Comparison of ENCODE assay signal across 10 mouse cellular contexts in genomic region chr7:15949216-15949790, GRCm38 (mm10). TPM values are rescaled to one million over a fixed set of nuclear protein-coding genes. Genes with fewer than 3 reads are reported as not detected.
A peak's percentile ranks its signal among the peaks of the same experiment; 100 is the strongest.
DNase-seq lines count a peak whose midpoint lies in the region; ATAC-seq and TF ChIP-seq lines count a peak whose summit lies in the region.
"Had no signal": no experiment of that assay in that cellular context is flagged by ENCODE, and none has a peak within 500 bp of the region (broad histone marks: within the 10 kb centered on the region; RNA-seq: fewer than 3 reads in every experiment).

No protein-coding gene starts in this region.

- TF ChIP-seq CTCF in lung, postnatal 0 days (IDR thresholded peaks at IDR 0.05) = no peak
- TF ChIP-seq CTCF in lung, adult 2 months (IDR thresholded peaks at IDR 0.05; ENCODE audit: insufficient read depth, low read length) = no peak
- no peak for TF ChIP-seq CTCF in heart, postnatal 0 days (IDR thresholded peaks at IDR 0.05; ENCODE audit: low read depth)

- H3K9me3 ChIP-seq in heart, embryonic 11.5 days (replicated peaks; ENCODE audit: control insufficient read depth, low read length) = 0 out of 2 replicates have a peak, but pooled peaks cover 5% of the 10 kb centered on the region
- no peaks in the 10 kb centered on the region for H3K9me3 ChIP-seq in lung, postnatal 0 days (ENCODE audit: low read length)
- H3K9me3 ChIP-seq in heart, postnatal 0 days (replicated peaks; ENCODE audit: control insufficient read depth, low read length) = no peaks in the 10 kb centered on the region
- peaks cover 6% of the 10 kb centered on the region; the same call in 1 of the 2 replicates for H3K9me3 ChIP-seq in stomach, embryonic 14.5 days (ENCODE audit: control insufficient read depth, low read depth, low read length)
- H3K9me3 ChIP-seq: embryonic facial prominence, embryonic 12.5 days had no signal

- 66% methylated on average over 7 of the region's 7 CpGs for WGBS in heart, embryonic 11.5 days (ENCODE audit: insufficient replicate concordance)
- 69% methylated on average over 7 of the region's 7 CpGs for WGBS in lung, postnatal 0 days
- 61% methylated on average over 7 of the region's 7 CpGs for WGBS in lung, adult 2 months
- 67% methylated on average over 7 of the region's 7 CpGs for WGBS in heart, postnatal 0 days
- 87% methylated on average over 7 of the region's 7 CpGs for WGBS in stomach, embryonic 14.5 days

- H3K4me3 ChIP-seq in heart, embryonic 11.5 days (ENCODE audit: low read depth, low read length) = no peak overlapping the region
- H3K4me3 ChIP-seq in lung, postnatal 0 days (ENCODE audit: low read depth, low read length) = no peak overlapping the region
- H3K4me3 ChIP-seq in lung, adult 2 months (replicated peaks; ENCODE audit: extremely low read depth, low read depth, low read length) = no peak overlapping the region
- H3K4me3 ChIP-seq in heart, postnatal 0 days (ENCODE audit: low read depth, low read length) = no peak overlapping the region
- no peak overlapping the region for H3K4me3 ChIP-seq in stomach, embryonic 14.5 days (ENCODE audit: low read depth, low read length)

- peak overlapping the region; percentile 22; the same call in 1 of the 2 replicates for H3K27ac ChIP-seq in heart, embryonic 11.5 days (ENCODE audit: low read depth, low read length)
- peak overlapping the region; percentile 74 for H3K27ac ChIP-seq in lung, postnatal 0 days (ENCODE audit: low read length)
- H3K27ac ChIP-seq in heart, postnatal 0 days (ENCODE audit: low read depth) = peak overlapping the region; percentile 72
- peak overlapping the region; percentile 30; the same call in 1 of the 2 replicates for H3K27ac ChIP-seq in stomach, embryonic 14.5 days (ENCODE audit: low read length)
- H3K27ac ChIP-seq: embryonic facial prominence, embryonic 12.5 days; limb, embryonic 13.5 days had no signal

- no peaks in the 10 kb centered on the region; the same call in 1 of the 2 replicates for H3K36me3 ChIP-seq in heart, embryonic 11.5 days (ENCODE audit: control insufficient read depth, insufficient read depth, low read length)
- peaks cover 38% of the 10 kb centered on the region for H3K36me3 ChIP-seq in lung, postnatal 0 days (ENCODE audit: insufficient read depth, low read length)
- peaks cover 46% of the 10 kb centered on the region for H3K36me3 ChIP-seq in heart, postnatal 0 days (replicated peaks; ENCODE audit: control insufficient read depth, insufficient read depth, low read length)
- peaks cover 12% of the 10 kb centered on the region for H3K36me3 ChIP-seq in stomach, embryonic 14.5 days (ENCODE audit: control insufficient read depth, insufficient read depth, low read length)

- no peak for TF ChIP-seq EP300 in lung, postnatal 0 days (IDR thresholded peaks at IDR 0.05)
- no peak for TF ChIP-seq EP300 in heart, postnatal 0 days (IDR thresholded peaks at IDR 0.05; ENCODE audit: low read depth)

- no peaks in the 10 kb centered on the region for H3K27me3 ChIP-seq in heart, embryonic 11.5 days (ENCODE audit: control insufficient read depth, insufficient read depth, low read length)
- no peaks in the 10 kb centered on the region for H3K27me3 ChIP-seq in lung, postnatal 0 days (replicated peaks; ENCODE audit: insufficient read depth, low read length)
- no peaks in the 10 kb centered on the region for H3K27me3 ChIP-seq in heart, postnatal 0 days (ENCODE audit: control insufficient read depth, insufficient read depth, low read length)
- H3K27me3 ChIP-seq in stomach, embryonic 14.5 days (ENCODE audit: control insufficient read depth, insufficient read depth, low read length) = no peaks in the 10 kb centered on the region
- H3K27me3 ChIP-seq: embryonic facial prominence, embryonic 12.5 days had no signal

- no peak for DNase-seq in heart, adult 8-10 months (ENCODE audit: low spot score)
- DNase-seq in lung, postnatal 0 days (ENCODE audit: low spot score) = no peak
- DNase-seq in lung, adult 2 months = no peak
- DNase-seq in heart, postnatal 0 days (ENCODE audit: low spot score) = no peak
- DNase-seq in right cerebral cortex, postnatal 4 days = no peak
- no peak for DNase-seq in ovary, postnatal 10 days (ENCODE audit: low spot score)

- peaks cover 14% of the 10 kb centered on the region for H3K4me1 ChIP-seq in heart, embryonic 11.5 days (ENCODE audit: control insufficient read depth, insufficient read depth, low read length)
- H3K4me1 ChIP-seq in lung, postnatal 0 days (ENCODE audit: insufficient read depth, low read depth, low read length) = peaks cover 21% of the 10 kb centered on the region; the same call in 1 of the 2 replicates
- peaks cover 7% of the 10 kb centered on the region for H3K4me1 ChIP-seq in lung, adult 2 months (ENCODE audit: control insufficient read depth, insufficient read depth, low read length)
- H3K4me1 ChIP-seq in heart, postnatal 0 days (ENCODE audit: control insufficient read depth, insufficient read depth) = peaks cover 12% of the 10 kb centered on the region
- H3K4me1 ChIP-seq in stomach, embryonic 14.5 days (ENCODE audit: control insufficient read depth, insufficient read depth, low read length) = peaks cover 16% of the 10 kb centered on the region

- H3K4me2 ChIP-seq in heart, embryonic 11.5 days = peak overlapping the region; percentile 59
- H3K4me2 ChIP-seq in lung, postnatal 0 days (replicated peaks; ENCODE audit: low read depth, low read length) = peak overlapping the region; percentile 49; the same call in 1 of the 2 replicates
- 0 out of 2 replicates have a peak overlapping the region, but pooled peaks have one; percentile 50 for H3K4me2 ChIP-seq in heart, postnatal 0 days (ENCODE audit: low read depth, low read length)
- H3K4me2 ChIP-seq in stomach, embryonic 14.5 days (replicated peaks; ENCODE audit: low read depth, low read length) = peak overlapping the region; percentile 45; the same call in 1 of the 2 replicates

- no peak for TF ChIP-seq POLR2A in lung, adult 2 months (IDR thresholded peaks at IDR 0.05; ENCODE audit: borderline replicate concordance, extremely low read depth, low read depth, low read length)

- H3K9ac ChIP-seq in heart, embryonic 11.5 days (ENCODE audit: low read depth, low read length) = no peak overlapping the region
- H3K9ac ChIP-seq in lung, postnatal 0 days (replicated peaks; ENCODE audit: low read depth) = no peak overlapping the region; the same call in 1 of the 2 replicates
- H3K9ac ChIP-seq in heart, postnatal 0 days (replicated peaks; ENCODE audit: low read depth, low read length) = no peak overlapping the region
- no peak overlapping the region for H3K9ac ChIP-seq in stomach, embryonic 14.5 days (replicated peaks; ENCODE audit: low read depth, low read length)

- ATAC-seq in heart, embryonic 11.5 days (replicated peaks; ENCODE audit: insufficient number of reproducible peaks, low FRiP score, low TSS enrichment) = no peak
- ATAC-seq in lung, postnatal 0 days = no peak
- ATAC-seq in heart, postnatal 0 days (ENCODE audit: insufficient read depth, low read depth) = no peak
- ATAC-seq in stomach, embryonic 14.5 days (ENCODE audit: insufficient number of reproducible peaks, insufficient read depth, low FRiP score, low read depth) = no peak

RNA-seq across cellular contexts. Expression of gene Nop53, which starts 3.4 kb away (rescaled TPM):
- 130 and 137 TPM in 2 replicates for polyA plus RNA-seq in heart, embryonic 11.5 days (2014; fragmentation: Nextera tagmentation; extraction: Ambion mirVana)
- 100 to 1,000 TPM; 121 to 147 (median 136) TPM for total RNA-seq in heart, adult 8-10 months (2022)
- polyA plus RNA-seq in lung, postnatal 0 days (2015; fragmentation: Nextera tagmentation; extraction: Ambion mirVana) = 196 and 204 TPM in 2 replicates
- 119 and 128 TPM in 2 replicates for polyA plus RNA-seq in lung, adult 2 months (2012; rRNA removed)
- total RNA-seq in heart, postnatal 0 days (2014; rRNA removed; ENCODE audit: low replicate concordance) = 81.6 and 102 TPM in 2 replicates
- 120 and 128 TPM in 2 replicates for polyA plus RNA-seq in heart, postnatal 0 days (2015; fragmentation: Nextera tagmentation; extraction: Ambion mirVana)
- 187 and 201 TPM in 2 replicates for polyA plus RNA-seq in stomach, embryonic 14.5 days (2014; fragmentation: Nextera tagmentation; extraction: Ambion mirVana)

RNA-seq across cellular contexts. Expression of gene Ehd2, which starts 18.1 kb away (rescaled TPM):
- 16.3 and 23.4 TPM in 2 replicates for polyA plus RNA-seq in heart, embryonic 11.5 days (2014; fragmentation: Nextera tagmentation; extraction: Ambion mirVana)
- total RNA-seq in heart, adult 8-10 months (2022) = 10 to 100 TPM; 54.4 to 95.0 (median 82.9) TPM
- polyA plus RNA-seq in lung, postnatal 0 days (2015; fragmentation: Nextera tagmentation; extraction: Ambion mirVana) = 92.2 and 113 TPM in 2 replicates
- polyA plus RNA-seq in lung, adult 2 months (2012; rRNA removed) = 219 and 232 TPM in 2 replicates
- total RNA-seq in heart, postnatal 0 days (2014; rRNA removed; ENCODE audit: low replicate concordance) = 66.7 and 80.0 TPM in 2 replicates
- 47.5 and 48.7 TPM in 2 replicates for polyA plus RNA-seq in heart, postnatal 0 days (2015; fragmentation: Nextera tagmentation; extraction: Ambion mirVana)
- 36.1 and 49.9 TPM in 2 replicates for polyA plus RNA-seq in stomach, embryonic 14.5 days (2014; fragmentation: Nextera tagmentation; extraction: Ambion mirVana)

RNA-seq across cellular contexts. Expression of gene Selenow, which starts 27.1 kb away (rescaled TPM):
- 726 and 772 TPM in 2 replicates for polyA plus RNA-seq in heart, embryonic 11.5 days (2014; fragmentation: Nextera tagmentation; extraction: Ambion mirVana)
- total RNA-seq in heart, adult 8-10 months (2022) = 100 to 1,000 TPM; 183 to 219 (median 204) TPM
- 552 and 558 TPM in 2 replicates for polyA plus RNA-seq in lung, postnatal 0 days (2015; fragmentation: Nextera tagmentation; extraction: Ambion mirVana)
- polyA plus RNA-seq in lung, adult 2 months (2012; rRNA removed) = 480 and 641 TPM in 2 replicates
- 292 and 404 TPM in 2 replicates for total RNA-seq in heart, postnatal 0 days (2014; rRNA removed; ENCODE audit: low replicate concordance)
- polyA plus RNA-seq in heart, postnatal 0 days (2015; fragmentation: Nextera tagmentation; extraction: Ambion mirVana) = 632 and 642 TPM in 2 replicates
- polyA plus RNA-seq in stomach, embryonic 14.5 days (2014; fragmentation: Nextera tagmentation; extraction: Ambion mirVana) = 958 and 987 TPM in 2 replicates

Comparison
In these comparisons a context has a peak if more than half of its experiments do, and no peak if none do; other contexts are left out.
1. H3K27ac ChIP-seq: peak in every context shown above with its lines; median percentile 74 in lung, postnatal 0 days; 72 in heart, postnatal 0 days; 30 in stomach, embryonic 14.5 days; 22 in heart, embryonic 11.5 days.